ENCODE assay signal across 18 mouse cellular contexts in the genomic region with DNA sequence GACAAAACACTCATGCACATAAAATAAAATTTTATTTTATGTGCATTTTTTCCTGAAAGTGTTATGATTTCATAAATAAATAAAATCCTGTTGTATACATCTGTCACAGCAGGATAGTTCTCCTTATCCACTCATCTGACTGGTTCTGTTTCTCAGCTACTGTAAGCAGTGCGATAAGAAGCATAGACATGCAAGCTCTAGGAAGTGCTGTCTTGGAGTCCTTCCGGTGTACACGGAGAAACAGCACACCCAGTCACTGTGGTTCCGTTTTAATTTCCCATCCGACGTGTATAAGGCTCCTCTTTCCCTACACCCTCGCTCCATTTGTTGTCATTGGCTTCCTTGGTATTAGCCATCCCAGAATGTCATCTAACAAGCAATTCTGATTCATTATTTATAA. TPM values are rescaled to one million over a fixed set of nuclear protein-coding genes. Genes with fewer than 3 reads are reported as not detected.
A peak's percentile ranks its signal among the peaks of the same experiment; 100 is the strongest.
DNase-seq lines count a peak whose midpoint lies in the region; ATAC-seq and TF ChIP-seq lines count a peak whose summit lies in the region.
"Had no signal": no experiment of that assay in that cellular context is flagged by ENCODE, and none has a peak within 500 bp of the region (broad histone marks: within the 10 kb centered on the region; RNA-seq: fewer than 3 reads in every experiment).

No protein-coding gene starts in this region.

- H3K4me1 ChIP-seq in G1E (ENCODE audit: insufficient read depth, low read depth, low read length): peaks cover 53% of the 10 kb centered on the region
- H3K4me1 ChIP-seq in liver, embryonic 11.5 days (replicated peaks; ENCODE audit: control insufficient read depth, insufficient read depth, low read length): peaks cover 27% of the 10 kb centered on the region
- no peaks in the 10 kb centered on the region for H3K4me1 ChIP-seq in heart, embryonic 11.5 days (ENCODE audit: control insufficient read depth, insufficient read depth, low read length)
- H3K4me1 ChIP-seq: hindbrain, embryonic 12.5 days; limb, embryonic 10.5 days had no signal

- 64% methylated on average over 7 of the region's 7 CpGs for WGBS in liver, embryonic 11.5 days
- 79% methylated on average over 7 of the region's 7 CpGs for WGBS in heart, embryonic 11.5 days (ENCODE audit: insufficient replicate concordance)

- no peak for TF ChIP-seq CTCF in G1E (IDR thresholded peaks at IDR 0.05; ENCODE audit: low read depth, low read length)

- no peaks in the 10 kb centered on the region for H3K36me3 ChIP-seq in G1E (replicated peaks)
- no peaks in the 10 kb centered on the region for H3K36me3 ChIP-seq in liver, embryonic 11.5 days (ENCODE audit: control insufficient read depth, insufficient read depth, low read length)
- H3K36me3 ChIP-seq in heart, embryonic 11.5 days (ENCODE audit: control insufficient read depth, insufficient read depth, low read length): no peaks in the 10 kb centered on the region
- H3K36me3 ChIP-seq: hindbrain, embryonic 12.5 days; kidney, embryonic 15.5 days; limb, embryonic 10.5 days; midbrain, embryonic 15.5 days had no signal

- no peak overlapping the region for H3K4me3 ChIP-seq in G1E (ENCODE audit: low read depth, low read length)
- no peak overlapping the region for H3K4me3 ChIP-seq in liver, embryonic 11.5 days (ENCODE audit: low read depth, low read length)
- no peak overlapping the region for H3K4me3 ChIP-seq in heart, embryonic 11.5 days (ENCODE audit: low read depth, low read length)
- H3K4me3 ChIP-seq: gastrocnemius, adult 2 months; heart, adult 2 months; hindbrain, embryonic 12.5 days; kidney, embryonic 15.5 days; limb, embryonic 10.5 days; midbrain, embryonic 15.5 days had no signal

- no peak overlapping the region for H3K9ac ChIP-seq in liver, embryonic 11.5 days (ENCODE audit: low read depth, low read length)
- H3K9ac ChIP-seq in heart, embryonic 11.5 days (ENCODE audit: low read depth, low read length): no peak overlapping the region
- H3K9ac ChIP-seq: hindbrain, embryonic 12.5 days; kidney, embryonic 15.5 days; midbrain, embryonic 15.5 days had no signal

- H3K27ac ChIP-seq in liver, embryonic 11.5 days (ENCODE audit: low read depth, low read length): peak overlapping the region; percentile 43; the same call in 1 of the 2 replicates
- no peak overlapping the region for H3K27ac ChIP-seq in heart, embryonic 11.5 days (ENCODE audit: low read depth, low read length)
- H3K27ac ChIP-seq: gastrocnemius, adult 2 months; heart, adult 2 months; hindbrain, embryonic 12.5 days; kidney, embryonic 15.5 days; limb, embryonic 10.5 days; midbrain, embryonic 15.5 days; stomach, postnatal 0 days had no signal

- 0 out of 2 replicates have a peak, but pooled peaks have one; percentile 40 for ATAC-seq in G1E (ENCODE audit: extremely low read depth, insufficient number of reproducible peaks, low FRiP score, poor library complexity, severe bottlenecking)
- peak; percentile 72 for ATAC-seq in liver, embryonic 11.5 days (replicated peaks; ENCODE audit: low FRiP score)
- ATAC-seq in megakaryocyte, adult 5-6 weeks (ENCODE audit: poor library complexity, severe bottlenecking): peak; percentile 36; the same call in 1 of the 2 replicates
- no peak for ATAC-seq in heart, embryonic 11.5 days (replicated peaks; ENCODE audit: insufficient number of reproducible peaks, low FRiP score, low TSS enrichment)
- ATAC-seq: midbrain, embryonic 15.5 days had no signal

- H3K9me3 ChIP-seq in G1E (replicated peaks): no peaks in the 10 kb centered on the region
- no peaks in the 10 kb centered on the region for H3K9me3 ChIP-seq in liver, embryonic 11.5 days (ENCODE audit: control insufficient read depth, low read length)
- H3K9me3 ChIP-seq in heart, embryonic 11.5 days (replicated peaks; ENCODE audit: control insufficient read depth, low read length): no peaks in the 10 kb centered on the region
- H3K9me3 ChIP-seq: hindbrain, embryonic 12.5 days; kidney, embryonic 15.5 days; limb, embryonic 10.5 days; midbrain, embryonic 15.5 days had no signal

- DNase-seq in G1E (ENCODE audit: low spot score) (no peak), MEL-GATA-1-ER (ENCODE audit: extremely low read depth, low read depth) (peak; percentile 98)
- no peak for DNase-seq in liver, embryonic 11.5 days (ENCODE audit: low spot score)
- no peak for DNase-seq in cerebellum, postnatal 10 days
- DNase-seq in spleen, postnatal 36 days (ENCODE audit: low spot score in 2 of 2): no peak
- DNase-seq: adrenal gland, adult 2 months; cerebellum, adult 18-20 months; gastrocnemius, adult 2 months; heart, adult 2 months; layer of hippocampus, postnatal 36 days; lung, postnatal 10 days had no signal

- peak overlapping the region; percentile 17; the same call in 1 of the 2 replicates for H3K4me2 ChIP-seq in liver, embryonic 11.5 days
- H3K4me2 ChIP-seq in heart, embryonic 11.5 days: no peak overlapping the region
- H3K4me2 ChIP-seq: hindbrain, embryonic 12.5 days; kidney, embryonic 15.5 days; midbrain, embryonic 15.5 days had no signal

- H3K27me3 ChIP-seq in G1E (ENCODE audit: insufficient read depth, low read length): peaks cover 6% of the 10 kb centered on the region
- no peaks in the 10 kb centered on the region for H3K27me3 ChIP-seq in liver, embryonic 11.5 days (replicated peaks; ENCODE audit: control insufficient read depth, insufficient read depth, low read length)
- no peaks in the 10 kb centered on the region for H3K27me3 ChIP-seq in heart, embryonic 11.5 days (ENCODE audit: control insufficient read depth, insufficient read depth, low read length)
- H3K27me3 ChIP-seq: hindbrain, embryonic 12.5 days; kidney, embryonic 15.5 days; midbrain, embryonic 15.5 days had no signal

RNA-seq across cellular contexts. Expression of a gene that starts 24.2 kb away (rescaled TPM):
- total RNA-seq in G1E (2014; fragmentation: Nextera tagmentation): 45.0 and 59.1 TPM in 2 replicates
- total RNA-seq in G1E (2017): 50.5 and 50.7 TPM in 2 replicates
- 10.8 and 13.5 TPM in 2 replicates for polyA plus RNA-seq in G1E (2012)
- 7.6 and 8.0 TPM in 2 replicates for polyA plus RNA-seq in liver, embryonic 11.5 days (2014; fragmentation: Nextera tagmentation; extraction: Ambion mirVana)
- 12.9 and 13.1 TPM in 2 replicates for total RNA-seq in megakaryocyte, adult 5-6 weeks (2015)
- total RNA-seq in megakaryocyte, adult 5-6 weeks (2017): 14.3 and 15.3 TPM in 2 replicates
- 6.5 and 8.7 TPM in 2 replicates for polyA plus RNA-seq in heart, embryonic 11.5 days (2014; fragmentation: Nextera tagmentation; extraction: Ambion mirVana)
